Mouse (Mus musculus) layer of hippocampus, adult 2 months (tissue): ENCODE data around the gene Sec14l2. TPM values are rescaled to one million over a fixed set of nuclear protein-coding genes. Genes with fewer than 3 reads are reported as not detected.
A peak's percentile ranks its signal among the peaks of the same experiment; 100 is the strongest.

Experiments used
- DNase-seq, 2 experiments: peaks; one replicate each; pipeline ENCODE4 v3.0.0; 2022; ENCODE audit warnings: low spot score in 2 of 2
- H3K27ac ChIP-seq: fragments of 200-600 bp; 2 replicates; pipeline ENCODE4 v1.8.1; 2022
- H3K4me3 ChIP-seq: fragments of 200-600 bp; 2 replicates; pipeline ENCODE4 v1.8.1; 2022; ENCODE audit warnings: mild to moderate bottlenecking
- CTCF ChIP-seq: fragments of 200-600 bp; conservative IDR thresholded peaks from 2 replicates; pipeline ENCODE4 v1.8.1; 2022; ENCODE audit warnings: antibody characterized with exemption, mild to moderate bottlenecking, moderate library complexity
- total RNA-seq, 2 experiments: library from RNA; stranded (reverse); gene quantifications; 2 replicates each; pipeline ENCODE4 v1.2.3; 2021

The Sec14l2 gene
- total RNA-seq, 2 experiments from 2014 or later: 62.8 to 67.6 TPM

DNA sequence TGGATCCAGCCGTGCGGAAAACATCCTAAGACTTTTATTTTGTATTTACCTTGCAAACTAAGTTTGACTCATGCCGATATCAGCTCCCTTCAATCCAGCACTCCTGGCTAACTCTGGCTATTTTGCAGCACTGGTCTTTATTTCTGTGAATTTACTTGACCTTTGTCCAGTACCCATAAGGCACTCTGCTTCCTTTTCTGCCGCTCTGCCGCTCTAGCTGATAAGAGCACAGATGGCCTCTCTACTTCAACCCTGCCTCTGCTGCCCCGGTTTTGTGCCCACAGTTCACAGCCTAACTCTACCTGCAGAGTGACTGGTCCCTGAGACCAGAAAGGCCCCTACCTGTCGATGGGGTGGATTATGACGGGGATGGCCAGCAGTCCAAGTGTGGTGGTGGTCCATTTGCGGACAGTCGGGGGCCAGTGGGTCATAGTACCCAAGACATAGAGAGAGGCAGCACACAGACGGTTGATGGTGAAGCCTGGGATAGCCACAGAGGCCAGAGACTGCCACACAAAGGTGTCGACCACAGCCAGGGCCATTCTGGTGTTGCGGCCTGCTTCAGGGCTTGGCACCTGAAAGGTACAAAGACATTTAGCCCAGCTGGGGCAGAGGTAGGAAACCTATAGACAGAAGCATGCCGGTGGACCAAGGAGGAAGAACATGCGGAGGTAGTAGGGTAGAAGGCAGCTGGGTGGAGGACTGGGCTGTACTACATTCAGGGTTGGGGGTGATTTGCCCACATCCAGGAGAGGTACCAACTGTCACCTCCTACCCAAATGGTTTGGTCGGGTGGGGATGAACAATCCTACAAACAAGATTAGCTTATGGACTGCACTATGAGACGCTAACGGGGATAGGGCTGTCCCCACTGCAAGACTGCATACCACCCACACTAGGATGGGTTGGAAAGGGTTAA lies 29.5 kb downstream of the Sec14l2 start:
- TF ChIP-seq CTCF: no peak
- H3K4me3 ChIP-seq: peak overlapping the region; percentile 67
- peak overlapping the region; percentile 98 for H3K27ac ChIP-seq
- DNase-seq: peak; percentile 50 to 62

- peak; percentile 47 to 59 for DNase-seq
- no peak for TF ChIP-seq CTCF
- peak overlapping the region; percentile 93 for H3K27ac ChIP-seq
- H3K4me3 ChIP-seq: no peak overlapping the region
These were observed 35.9 kb downstream of the Sec14l2 start for GRCm38 (mm10) chr11:4087267-4087666.

DNA sequence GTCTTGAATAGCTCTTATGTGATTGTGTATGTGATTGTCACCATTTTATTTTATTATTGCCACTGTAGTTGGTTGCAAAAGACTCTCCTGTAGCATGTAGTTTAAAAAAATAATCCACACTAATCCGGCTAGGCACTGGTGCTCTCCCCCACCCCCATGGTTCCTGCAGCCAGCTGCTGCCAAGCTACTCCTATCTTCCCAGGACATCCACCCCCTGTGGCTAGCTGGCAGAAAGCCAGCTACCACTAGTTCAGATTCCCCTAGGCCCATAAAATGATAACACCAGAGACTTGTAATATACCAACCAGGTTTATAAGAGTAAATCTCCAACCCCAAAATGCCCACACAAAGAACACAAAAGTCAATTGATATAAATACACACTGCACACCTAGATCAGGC lies 37.0 kb downstream of the Sec14l2 start:
- H3K27ac ChIP-seq: peak overlapping the region; percentile 93
- no peak overlapping the region for H3K4me3 ChIP-seq
- DNase-seq: no peak
- no peak for TF ChIP-seq CTCF

- Histone ChIP-seq H3K4me3 (no peak overlapping the region), H3K27ac (no peak overlapping the region)
- peak; percentile 95 for TF ChIP-seq CTCF
- DNase-seq: peak; percentile 80 to 83
These were observed 39.7 kb downstream of the Sec14l2 start for GRCm38 (mm10) chr11:4083316-4084078.

DNA sequence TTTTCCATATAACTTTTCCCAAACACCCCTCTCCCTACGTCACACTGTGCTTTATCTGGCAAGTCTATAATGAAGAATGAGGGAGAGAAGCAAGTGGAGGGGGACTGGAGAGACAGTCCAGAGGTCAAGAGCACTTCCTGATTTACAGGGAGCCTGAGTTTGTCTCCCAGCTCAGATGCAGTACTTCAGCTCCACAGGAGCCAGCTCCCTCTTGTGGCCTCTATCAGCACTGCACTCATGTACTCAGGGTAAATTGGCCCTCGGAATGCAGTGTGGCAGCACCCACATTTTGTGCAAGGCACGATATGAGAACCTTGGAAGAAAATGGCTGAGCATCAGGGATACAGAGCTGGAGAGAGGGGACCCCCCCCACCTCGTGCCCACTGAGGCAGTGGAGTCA lies 43.0 kb downstream of the Sec14l2 start:
- H3K27ac ChIP-seq: no peak overlapping the region
- peak; percentile 51 to 81 for DNase-seq
- H3K4me3 ChIP-seq: no peak overlapping the region
- TF ChIP-seq CTCF: peak; percentile 96

- H3K27ac ChIP-seq: no peak overlapping the region
- H3K4me3 ChIP-seq: no peak overlapping the region
- TF ChIP-seq CTCF: no peak
- DNase-seq: no peak
These were observed 44.8 kb downstream of the Sec14l2 start for GRCm38 (mm10) chr11:4078267-4078933.

DNA sequence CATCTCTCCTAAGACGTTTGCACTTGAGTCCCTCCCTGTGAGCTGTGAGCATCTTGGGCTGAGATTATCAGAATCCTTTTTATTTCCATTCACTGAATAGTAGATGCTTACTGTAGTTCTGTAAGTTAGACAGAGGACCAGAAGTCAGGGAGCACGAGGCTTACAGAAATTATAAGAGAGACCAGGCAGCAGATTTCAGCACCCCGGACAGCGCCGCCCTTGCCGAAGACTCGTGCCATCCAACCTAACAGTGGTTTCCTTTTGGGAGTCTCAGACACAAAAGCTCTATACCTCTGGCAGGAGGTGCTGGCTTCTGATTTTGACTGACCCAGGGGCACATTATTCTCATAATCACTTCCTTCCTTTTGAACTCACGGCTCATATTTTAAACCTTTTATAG lies 46.6 kb downstream of the Sec14l2 start:
- Histone ChIP-seq H3K27ac (no peak overlapping the region), H3K4me3 (no peak overlapping the region)
- no peak for TF ChIP-seq CTCF
- DNase-seq: no peak

- Histone ChIP-seq H3K27ac (peak overlapping the region; percentile 64), H3K4me3 (no peak overlapping the region)
- TF ChIP-seq CTCF: no peak
- DNase-seq: peak in 1 of 2 experiments; percentile 53
These were observed 53.6 kb downstream of the Sec14l2 start for GRCm38 (mm10) chr11:4069664-4070063.

GRCm38 (mm10) chr11:4064627-4065122 lies 58.5 kb downstream of the Sec14l2 start, which contains the start of gene Sec14l3:
Sec14l3 (plus strand) TSS chr11:4064841.
- no peak for TF ChIP-seq CTCF
- no peak for DNase-seq
- H3K4me3 ChIP-seq: no peak within 1 kb of the TSS
- H3K27ac ChIP-seq: no peak within 1 kb of the TSS

GRCm38 (mm10) chr11:4062981-4063380 lies 60.2 kb downstream of the Sec14l2 start:
- no peak for DNase-seq
- Histone ChIP-seq H3K27ac (no peak overlapping the region), H3K4me3 (no peak overlapping the region)
- no peak for TF ChIP-seq CTCF

- TF ChIP-seq CTCF: no peak
These were observed 60.7 kb downstream of the Sec14l2 start for GRCm38 (mm10) chr11:4062523-4062922.

DNA sequence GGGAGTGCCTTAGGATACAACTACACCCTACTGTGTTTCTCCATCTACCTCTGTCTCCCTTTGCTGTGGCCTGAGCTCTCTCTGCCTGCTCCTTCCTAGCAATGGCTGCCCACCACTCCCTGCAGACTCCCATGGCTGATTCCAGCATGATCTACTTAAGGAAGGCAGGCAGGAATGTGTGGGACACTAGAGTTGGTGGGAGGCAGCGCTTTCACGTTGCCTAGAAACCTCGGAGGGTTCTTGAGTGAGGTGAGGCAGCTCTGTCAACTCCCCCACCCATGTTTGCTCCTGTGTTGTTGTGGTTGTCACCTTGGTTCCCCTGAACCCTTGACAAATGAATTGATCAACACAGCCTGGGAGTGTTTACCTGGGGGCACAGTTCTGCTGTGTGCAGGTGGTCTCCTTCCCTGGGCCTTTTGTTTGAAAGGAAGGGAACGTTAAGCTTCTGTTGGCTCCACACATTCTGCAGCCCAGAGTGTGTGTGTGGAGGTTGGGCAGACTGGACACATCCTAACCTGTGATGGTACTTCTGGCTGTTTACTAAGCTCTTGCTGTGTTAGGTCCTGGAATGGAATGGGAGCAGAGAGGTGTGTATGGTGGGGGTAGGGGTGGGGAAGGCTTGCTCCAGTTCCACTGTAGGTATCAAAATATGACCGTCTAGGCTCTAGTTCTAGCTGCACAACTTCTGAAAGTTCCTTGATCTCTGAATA lies 62.2 kb downstream of the Sec14l2 start:
- Histone ChIP-seq H3K4me3 (no peak overlapping the region), H3K27ac (no peak overlapping the region)
- no peak for DNase-seq
- no peak for TF ChIP-seq CTCF

More at GRCm38 (mm10) chr11:4062523-4062922, 60.7 kb downstream of the Sec14l2 start:
- no peak overlapping the region for H3K4me3 ChIP-seq
- H3K27ac ChIP-seq: no peak overlapping the region
- no peak for DNase-seq
